Mouse (Mus musculus) ES-Bruce4 (cell line): ENCODE measurements around the gene Aph1c.

Experiments used
- CTCF ChIP-seq: IDR thresholded peaks from one replicate; pipeline ENCODE4 v1.8.1; 2011; ENCODE audit warnings: low read depth, low read length
- POLR2A ChIP-seq: IDR thresholded peaks from one replicate; pipeline ENCODE4 v1.8.1; 2011; ENCODE audit warnings: low read length; ENCODE audit not compliant: insufficient read depth

DNA sequence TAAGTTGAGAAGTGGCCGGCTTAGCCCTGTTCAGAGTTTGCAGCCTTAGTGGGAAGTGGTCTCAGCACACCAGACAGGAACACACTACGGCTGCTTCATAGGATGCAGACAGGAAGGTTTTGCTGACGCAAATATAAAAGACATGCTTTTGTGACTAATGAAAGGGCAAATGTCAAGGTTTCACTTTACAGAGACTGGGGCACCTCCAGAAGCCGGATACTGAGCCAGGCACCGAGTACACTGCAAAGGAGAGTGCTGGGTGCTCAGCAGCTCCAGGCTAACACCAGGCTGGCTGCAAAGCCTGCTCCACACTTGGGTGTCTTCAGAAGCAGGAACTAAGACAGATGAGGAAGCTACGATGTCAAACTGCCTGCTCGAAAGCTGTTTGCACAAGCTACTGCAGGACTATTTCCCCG lies 47.9 kb upstream of the Aph1c start:
- no peak for TF ChIP-seq CTCF
- no peak for TF ChIP-seq POLR2A
